Mouse (Mus musculus) olfactory bulb, adult 2 months (tissue): Measurements from ENCODE around the gene Cdh12. TPM values are rescaled to one million over a fixed set of nuclear protein-coding genes. Genes with fewer than 3 reads are reported as not detected.
"Not testable (repeated sequence)": the region's sequence is repeated elsewhere in the genome, so short reads cannot be mapped to it uniquely, and the experiment has no call there.

ENCODE experiments used
- H3K27ac ChIP-seq: fragments of 200-500 bp; 2 replicates; pipeline ENCODE4 v1.5.1; 2012; ENCODE audit warnings: low read depth, low read length; ENCODE audit not compliant: insufficient read depth
- H3K4me1 ChIP-seq: fragments of 200-500 bp; 2 replicates; pipeline ENCODE4 v1.6.1; 2012; ENCODE audit warnings: low read length; ENCODE audit not compliant: control insufficient read depth, insufficient read depth
- H3K4me3 ChIP-seq: fragments of 200-500 bp; 2 replicates; pipeline ENCODE4 v1.5.1; 2012; ENCODE audit warnings: mild to moderate bottlenecking, low read depth, low read length, moderate library complexity; ENCODE audit not compliant: insufficient read depth
- CTCF ChIP-seq: fragments of 200-500 bp; IDR thresholded peaks from 2 replicates; pipeline ENCODE4 v1.5.1; 2012; ENCODE audit warnings: low read depth, mild to moderate bottlenecking, low read length, moderate library complexity; ENCODE audit not compliant: insufficient read depth
- POLR2A ChIP-seq: fragments of 200-500 bp; IDR thresholded peaks from 2 replicates; pipeline ENCODE4 v1.6.1; 2012; ENCODE audit warnings: mild to moderate bottlenecking, low read depth, low read length, moderate library complexity; ENCODE audit not compliant: insufficient read depth
- WGBS: fragments of 180-500 bp; shearing (Covaris S2); methylation state at CpG from one replicate; pipeline ENCODE4 v1.1.7; 2018; 5-methylcytosine and 5-hydroxymethylcytosine counted together
- polyA plus RNA-seq: library from polyadenylated mRNA; stranded (reverse); fragments of >200 nt; gene quantifications from 2 replicates; pipeline ENCODE4 v1.2.4, GENCODE M21; 2012; ENCODE audit warnings: low replicate concordance; ENCODE audit not compliant: missing spikeins, insufficient read depth, insufficient read length

Cdh12 gene
- polyA plus RNA-seq, 1 experiment = not detected

GRCm38 (mm10) chr15:21109889-21110500, 660.9 kb downstream of the Cdh12 start:
- Histone ChIP-seq H3K4me3 (no peak overlapping the region), H3K4me1 (0 out of 2 replicates have a peak, but pooled peaks cover 2% of the 10 kb centered on the region), H3K27ac (no peak overlapping the region)
- 73% methylated on average over 4 of the region's 4 CpGs for WGBS
- TF ChIP-seq CTCF (no peak), POLR2A (no peak)

GRCm38 (mm10) chr15:21110874-21111603, 662.0 kb downstream of the Cdh12 start:
- 10% methylated on average over 23 of the region's 23 CpGs for WGBS
- H3K27ac ChIP-seq = peak overlapping the region; percentile 6; the same call in 1 of the 2 replicates

DNA sequence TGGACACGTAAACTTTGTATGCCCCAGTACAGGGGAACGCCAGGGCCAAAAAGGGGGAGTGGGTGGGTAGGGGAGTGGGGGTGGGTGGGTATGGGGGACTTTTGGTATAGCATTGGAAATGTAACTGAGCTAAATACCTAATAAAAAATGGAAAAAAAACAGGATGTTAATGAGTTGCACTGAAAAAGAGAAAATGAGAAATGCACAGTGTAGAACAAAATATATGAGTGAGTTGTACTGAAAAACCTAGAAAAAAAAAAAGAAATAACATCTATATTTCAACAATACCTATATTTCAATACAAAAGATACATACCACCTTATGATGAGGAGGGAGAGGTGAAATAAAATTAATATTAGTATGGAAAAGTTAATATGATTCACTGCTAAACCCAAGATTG, 665.7 kb downstream of the Cdh12 start:
- H3K4me3 ChIP-seq, H3K4me1 ChIP-seq, H3K27ac ChIP-seq: not testable (repeated sequence)
- 89% methylated on average over 2 of the region's 2 CpGs for WGBS

More at GRCm38 (mm10) chr15:21110874-21111603, 662.0 kb downstream of the Cdh12 start:
- Histone ChIP-seq H3K4me1 (0 out of 2 replicates have a peak, but pooled peaks cover 2% of the 10 kb centered on the region), H3K4me3 (peak overlapping the region; percentile 46)
- no peak for TF ChIP-seq CTCF
- no peak for TF ChIP-seq POLR2A

DNA sequence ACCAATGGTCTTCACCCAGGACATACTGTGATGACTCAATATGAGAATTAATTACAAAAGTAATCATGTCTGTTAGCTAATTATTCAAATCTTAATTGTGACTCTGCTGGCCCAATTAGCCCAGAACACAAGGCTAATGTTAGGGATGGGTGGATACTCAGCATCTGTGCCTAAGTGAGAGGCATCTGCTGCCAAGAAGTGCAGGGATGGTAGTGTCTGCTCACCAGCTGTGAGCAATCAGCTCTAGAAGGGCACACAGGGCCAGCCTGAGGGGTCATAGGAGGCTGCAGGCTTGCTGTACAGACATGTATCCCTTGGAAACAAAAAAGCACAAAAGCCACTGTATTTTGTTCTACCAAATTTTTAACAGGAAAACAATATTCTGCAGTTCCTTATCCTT, 681.6 kb downstream of the Cdh12 start:
- no peaks in the 10 kb centered on the region for H3K4me1 ChIP-seq
- TF ChIP-seq POLR2A = no peak
- H3K27ac ChIP-seq = no peak overlapping the region
- no peak overlapping the region for H3K4me3 ChIP-seq

GRCm38 (mm10) chr15:21132999-21133398, 683.9 kb downstream of the Cdh12 start:
- Histone ChIP-seq H3K4me3 (no peak overlapping the region), H3K4me1 (no peaks in the 10 kb centered on the region), H3K27ac (no peak overlapping the region)
- TF ChIP-seq POLR2A (no peak), CTCF (no peak)

GRCm38 (mm10) chr15:21146896-21147295, 697.8 kb downstream of the Cdh12 start:
- no peak for TF ChIP-seq POLR2A
- no peak for TF ChIP-seq CTCF
- Histone ChIP-seq H3K4me3 (no peak overlapping the region), H3K27ac (no peak overlapping the region), H3K4me1 (no peaks in the 10 kb centered on the region)
- 78% methylated on average over 4 of the region's 4 CpGs for WGBS

DNA sequence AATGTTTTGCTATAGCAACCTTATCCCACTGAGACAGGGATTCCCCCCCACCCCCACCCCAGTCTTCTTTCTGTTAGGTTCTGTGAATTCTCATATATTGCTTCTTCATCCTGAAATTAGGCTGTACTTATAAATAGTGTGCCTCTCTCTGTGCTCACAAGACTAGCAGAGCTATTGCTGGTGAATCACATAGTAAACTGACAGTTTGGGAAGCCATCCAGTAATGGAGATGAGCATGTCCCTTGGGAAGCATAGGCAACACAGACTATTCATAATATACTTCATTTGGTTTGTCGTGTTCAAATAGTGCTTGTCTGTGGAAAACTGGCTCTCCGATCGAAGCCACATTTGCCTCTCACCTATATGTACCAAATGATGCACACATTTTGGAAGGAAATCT, 704.5 kb downstream of the Cdh12 start:
- Histone ChIP-seq H3K4me1 (no peaks in the 10 kb centered on the region), H3K4me3 (no peak overlapping the region), H3K27ac (no peak overlapping the region)
- WGBS = 88% methylated on average over 3 of the region's 3 CpGs
- TF ChIP-seq CTCF = no peak
- TF ChIP-seq POLR2A = no peak

DNA sequence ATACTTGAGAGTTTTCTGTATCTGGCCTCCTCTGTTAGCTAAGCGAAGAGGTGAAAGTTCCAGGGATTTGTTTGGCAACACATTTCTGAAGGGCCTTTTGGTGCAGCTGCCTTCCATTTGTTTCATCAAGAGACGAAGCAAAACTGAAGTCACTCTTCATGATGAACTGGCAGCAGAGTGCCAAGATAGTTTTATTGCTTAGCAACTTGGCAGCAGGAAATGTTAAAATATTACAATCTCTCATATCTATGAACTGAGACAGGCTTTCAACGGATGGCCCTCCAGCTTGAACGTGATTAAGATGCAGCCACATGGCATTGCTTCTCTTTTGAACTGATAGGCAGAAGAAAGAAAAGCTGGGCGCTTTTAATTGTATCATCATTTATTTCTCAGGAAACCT, 730.7 kb downstream of the Cdh12 start:
- TF ChIP-seq POLR2A = no peak
- TF ChIP-seq CTCF = no peak
- H3K4me3 ChIP-seq = no peak overlapping the region
- H3K4me1 ChIP-seq = no peaks in the 10 kb centered on the region
- WGBS = 51% methylated on average over 5 of the region's 5 CpGs
- H3K27ac ChIP-seq = no peak overlapping the region

GRCm38 (mm10) chr15:21180191-21180590, 731.1 kb downstream of the Cdh12 start:
- WGBS = 34% methylated on average over 4 of the region's 4 CpGs
- Histone ChIP-seq H3K4me3 (no peak overlapping the region), H3K27ac (no peak overlapping the region), H3K4me1 (no peaks in the 10 kb centered on the region)
- no peak for TF ChIP-seq POLR2A
- no peak for TF ChIP-seq CTCF
